Comparison of ENCODE assay signal across 8 mouse cellular contexts in the genomic region with DNA sequence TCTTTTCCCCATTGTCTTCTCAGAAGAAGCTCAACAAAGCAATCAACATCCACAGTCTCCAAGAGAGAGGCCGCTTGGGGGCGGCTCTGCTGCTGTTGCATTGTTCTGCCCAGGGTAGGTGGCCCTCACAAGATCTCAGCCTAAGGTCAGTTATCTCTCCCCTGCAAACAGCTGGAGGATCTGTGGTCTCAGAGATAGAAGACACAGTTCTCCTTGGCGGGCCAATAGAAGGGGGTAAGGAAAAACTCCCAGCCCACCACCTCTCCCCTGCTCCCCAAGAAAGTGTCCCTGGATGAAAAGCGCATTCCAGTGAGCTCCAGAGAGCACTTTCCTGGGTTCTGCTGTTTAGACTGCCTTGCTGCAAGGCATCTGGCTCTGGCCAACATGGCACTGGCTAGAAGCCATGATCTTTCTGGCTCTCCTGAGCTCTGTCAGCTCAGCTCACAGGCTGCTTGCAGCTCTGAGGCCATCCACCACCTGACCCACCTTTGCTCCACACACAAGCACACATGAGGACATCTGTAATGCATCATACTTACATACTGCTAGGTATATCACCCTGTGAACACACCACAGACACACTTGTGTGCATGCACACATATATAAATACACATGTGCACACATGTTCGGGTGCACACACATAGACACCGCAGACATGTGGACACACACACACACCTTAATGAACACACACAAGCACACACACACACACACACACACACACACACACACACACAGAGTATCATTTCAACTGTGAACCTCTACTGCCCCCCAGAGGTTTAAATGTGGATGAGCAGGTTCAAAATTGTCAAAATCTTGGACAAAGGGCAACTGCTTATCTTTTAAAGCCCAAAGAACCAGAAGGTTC.
DNase-seq lines count a peak whose midpoint lies in the region; ATAC-seq and TF ChIP-seq lines count a peak whose summit lies in the region.

No protein-coding gene starts in this region.

- 0 out of 2 replicates have a peak, but pooled peaks have one; percentile 19 for TF ChIP-seq CTCF in bone marrow, adult 2 months (IDR thresholded peaks at IDR 0.05; ENCODE audit: control insufficient read depth, insufficient read depth, low read length)

- H3K4me3 ChIP-seq in bone marrow, adult 2 months (replicated peaks; ENCODE audit: control insufficient read depth, low read depth, low read length) = no peak overlapping the region
- no peak overlapping the region for H3K4me3 ChIP-seq in forebrain, embryonic 11.5 days (ENCODE audit: low read depth, low read length)

- peak; percentile 23 to 30 for DNase-seq in frontal cortex, postnatal 10 days (ENCODE audit: low spot score in 2 of 2)
- no peak for DNase-seq in frontal cortex, postnatal 14 days (ENCODE audit: low spot score in 2 of 2)
- DNase-seq in forebrain, embryonic 11.5 days (ENCODE audit: low spot score) = no peak
- peak; percentile 62 for DNase-seq in heart, postnatal 4 days
- DNase-seq in layer of hippocampus, adult 11-12 months (ENCODE audit: low spot score) = peak; percentile 19
- DNase-seq in lung, postnatal 4 days = peak; percentile 37 to 38
- peak; percentile 73 for DNase-seq in skeletal muscle tissue, adult 2 months (ENCODE audit: low read depth, low spot score)

- TF ChIP-seq POLR2A in bone marrow, adult 2 months (IDR thresholded peaks at IDR 0.05; ENCODE audit: borderline replicate concordance, control insufficient read depth, low read depth, low read length) = no peak

- no peaks in the 10 kb centered on the region for H3K36me3 ChIP-seq in forebrain, embryonic 11.5 days (ENCODE audit: control insufficient read depth, insufficient read depth, low read length)

- H3K9ac ChIP-seq in forebrain, embryonic 11.5 days (ENCODE audit: low read length) = peak overlapping the region; percentile 7; the same call in 1 of the 2 replicates

- H3K4me2 ChIP-seq in forebrain, embryonic 11.5 days (ENCODE audit: low read depth, low read length, severe bottlenecking) = no peak overlapping the region

- ATAC-seq in forebrain, embryonic 11.5 days (replicated peaks; ENCODE audit: low FRiP score) = peak; percentile 36; the same call in 1 of the 2 replicates

- WGBS in bone marrow, adult 2 months = 64% methylated on average over 6 of the region's 6 CpGs
- 31% methylated on average over 6 of the region's 6 CpGs for WGBS in forebrain, embryonic 11.5 days

- H3K27ac ChIP-seq in bone marrow, adult 2 months (ENCODE audit: control insufficient read depth, insufficient read depth, low read depth, low read length, poor library complexity) = no peak overlapping the region
- H3K27ac ChIP-seq in forebrain, embryonic 11.5 days (ENCODE audit: low read depth, low read length) = peak overlapping the region; percentile 6; the same call in 1 of the 2 replicates

- no peaks in the 10 kb centered on the region for H3K9me3 ChIP-seq in forebrain, embryonic 11.5 days (ENCODE audit: control insufficient read depth, low read length)

- H3K27me3 ChIP-seq in forebrain, embryonic 11.5 days (ENCODE audit: control insufficient read depth, insufficient read depth, low read length) = peaks cover 2% of the 10 kb centered on the region; the same call in 1 of the 2 replicates

- H3K4me1 ChIP-seq in bone marrow, adult 2 months (ENCODE audit: control insufficient read depth, insufficient read depth, low read length) = peaks cover 1% of the 10 kb centered on the region; the same call in 1 of the 2 replicates
- H3K4me1 ChIP-seq in forebrain, embryonic 11.5 days (replicated peaks; ENCODE audit: control insufficient read depth, insufficient read depth, low read length) = peaks cover 7% of the 10 kb centered on the region

Comparison
In these comparisons a context has a peak if more than half of its experiments do, and no peak if none do; other contexts are left out.
1. DNase-seq: peak in frontal cortex, postnatal 10 days (2 of 2), heart, postnatal 4 days (single experiment), layer of hippocampus, adult 11-12 months (single experiment), lung, postnatal 4 days (2 of 2) and skeletal muscle tissue, adult 2 months (single experiment); none in frontal cortex, postnatal 14 days (0 of 2) and forebrain, embryonic 11.5 days (single experiment).